Mouse (Mus musculus) myocyte (in vitro differentiated cells): Measurements from ENCODE around the gene Sh3bp1.

Experiments used
- CEBPB ChIP-seq: IDR thresholded peaks from 2 replicates; pipeline ENCODE4 v1.6.1; 2011; ENCODE audit warnings: mild to moderate bottlenecking, moderate library complexity; ENCODE audit not compliant: poor library complexity, insufficient read depth, severe bottlenecking
- E2F4 ChIP-seq: IDR thresholded peaks from one replicate; pipeline ENCODE4 v1.6.1; 2011; ENCODE audit warnings: mild to moderate bottlenecking, control low read depth, moderate library complexity; ENCODE audit not compliant: insufficient read depth
- MAX ChIP-seq: IDR thresholded peaks from one replicate; pipeline ENCODE4 v1.6.1; 2011; ENCODE audit warnings: low read depth, mild to moderate bottlenecking, control low read depth
- MYOD1 ChIP-seq, 3 experiments: IDR thresholded peaks; one replicate each; pipeline ENCODE4 v1.6.1; 2011; ENCODE audit warnings: control low read depth in 2 of 3, low read depth in 2 of 3, mild to moderate bottlenecking in 2 of 3, moderate library complexity in 1 of 3; ENCODE audit not compliant: insufficient read length in 2 of 3, control insufficient read depth in 1 of 3
- MYOG ChIP-seq, 3 experiments: IDR thresholded peaks; one replicate each; pipeline ENCODE4 v1.6.1; 2011; ENCODE audit warnings: control low read depth in 2 of 3, low read depth in 2 of 3, mild to moderate bottlenecking in 2 of 3; ENCODE audit not compliant: insufficient read length in 2 of 3, control insufficient read depth in 1 of 3, insufficient read depth in 1 of 3
- POLR2A ChIP-seq: IDR thresholded peaks from one replicate; pipeline ENCODE4 v1.6.1; 2011; ENCODE audit warnings: low read depth, mild to moderate bottlenecking, control low read depth, moderate library complexity; ENCODE audit not compliant: insufficient read length
- POLR2AphosphoS2 ChIP-seq: IDR thresholded peaks from one replicate; pipeline ENCODE4 v1.6.1; 2011; ENCODE audit warnings: low read depth, control low read depth; ENCODE audit not compliant: insufficient read length
- REST ChIP-seq: IDR thresholded peaks from one replicate; pipeline ENCODE4 v1.6.1; 2011; ENCODE audit warnings: mild to moderate bottlenecking, control low read depth, moderate library complexity; ENCODE audit not compliant: insufficient read depth, insufficient read length
- SRF ChIP-seq: IDR thresholded peaks from one replicate; pipeline ENCODE4 v1.6.1; 2011; ENCODE audit warnings: low read depth; ENCODE audit not compliant: control insufficient read depth, insufficient read length
- TCF12 ChIP-seq: IDR thresholded peaks from one replicate; pipeline ENCODE4 v1.6.1; 2011; ENCODE audit warnings: mild to moderate bottlenecking, control low read depth; ENCODE audit not compliant: poor library complexity, insufficient read depth, severe bottlenecking
- TCF3 ChIP-seq: IDR thresholded peaks from one replicate; pipeline ENCODE4 v1.6.1; 2011; ENCODE audit warnings: low read depth, control low read depth; ENCODE audit not compliant: insufficient read length
- USF1 ChIP-seq: IDR thresholded peaks from one replicate; pipeline ENCODE4 v1.6.1; 2011; ENCODE audit warnings: low read depth, mild to moderate bottlenecking, control low read depth, moderate library complexity

DNA sequence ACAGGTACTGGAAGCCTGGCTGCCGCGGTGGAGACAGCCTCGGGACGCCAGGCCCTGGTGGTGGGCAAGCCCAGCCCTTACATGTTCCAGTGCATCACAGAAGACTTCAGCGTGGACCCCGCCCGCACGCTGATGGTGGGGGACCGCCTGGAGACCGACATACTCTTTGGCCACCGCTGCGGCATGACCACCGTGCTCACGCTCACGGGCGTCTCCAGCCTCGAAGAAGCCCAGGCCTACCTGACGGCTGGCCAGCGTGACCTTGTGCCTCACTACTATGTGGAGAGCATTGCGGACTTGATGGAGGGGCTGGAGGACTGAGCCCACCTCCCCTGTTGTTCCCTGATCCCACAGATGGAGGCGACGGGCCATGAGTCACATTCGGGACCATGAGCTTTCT lies 18.6 kb downstream of the Sh3bp1 start:
- no peak for TF ChIP-seq USF1
- TF ChIP-seq TCF3 = no peak
- no peak for TF ChIP-seq POLR2A
- peak; percentile 22 for TF ChIP-seq POLR2AphosphoS2
- no peak for TF ChIP-seq MYOG (IDR thresholded peaks at IDR 0.05; ENCODE audit: control insufficient read depth in 1 of 3, insufficient read depth in 1 of 3, insufficient read length in 2 of 3, low read depth in 2 of 3)
- no peak for TF ChIP-seq MAX
- no peak for TF ChIP-seq CEBPB
- TF ChIP-seq TCF12 = no peak
- TF ChIP-seq E2F4 = no peak
- TF ChIP-seq MYOD1 (IDR thresholded peaks at IDR 0.05; ENCODE audit: control insufficient read depth in 1 of 3, insufficient read length in 2 of 3, low read depth in 2 of 3) = no peak
- TF ChIP-seq SRF = no peak
- no peak for TF ChIP-seq REST
